Mouse (Mus musculus): ENCODE results near the gene Spice1. TPM values are rescaled to one million over a fixed set of nuclear protein-coding genes. Genes with fewer than 3 reads are reported as not detected.
A peak's percentile ranks its signal among the peaks of the same experiment; 100 is the strongest.

The Spice1 gene
- polyA plus RNA-seq, 1 experiment from 2014 or later, result 14.1 TPM

GRCm38 (mm10) chr16:44331671-44331994 is 15.3 kb upstream of the Spice1 start:
- no peak for ATAC-seq
- peaks cover 6% of the 10 kb centered on the region; the same call in 1 of the 2 replicates for H3K9me3 ChIP-seq (replicated peaks)

GRCm38 (mm10) chr16:44331995-44332860 is 14.7 kb upstream of the Spice1 start:
- Histone ChIP-seq H3K27ac (no peak overlapping the region), H3K4me1 (peaks cover 13% of the 10 kb centered on the region; the same call in 1 of the 2 replicates), H3K27me3 (replicated peaks) (peaks cover 44% of the 10 kb centered on the region), H3K36me3 (no peaks in the 10 kb centered on the region), H3K4me3 (peak overlapping the region; percentile 54), H3K9ac (no peak overlapping the region), H3K4me2 (peak overlapping the region; percentile 83), H3K9me3 (replicated peaks) (peaks cover 6% of the 10 kb centered on the region; the same call in 1 of the 2 replicates)
- 2% methylated on average over 59 of the region's 60 CpGs for WGBS (ENCODE audit: insufficient replicate concordance)
- ATAC-seq, result no peak

More at GRCm38 (mm10) chr16:44331671-44331994, 15.3 kb upstream of the Spice1 start:
- Histone ChIP-seq H3K4me2 (peak overlapping the region; percentile 83), H3K9ac (no peak overlapping the region), H3K27me3 (replicated peaks) (peaks cover 44% of the 10 kb centered on the region), H3K4me1 (peaks cover 13% of the 10 kb centered on the region; the same call in 1 of the 2 replicates), H3K36me3 (no peaks in the 10 kb centered on the region), H3K27ac (no peak overlapping the region), H3K4me3 (peak overlapping the region; percentile 54; the same call in 1 of the 2 replicates)
- WGBS (ENCODE audit: insufficient replicate concordance), result 20% methylated on average over 6 of the region's 6 CpGs

- Histone ChIP-seq H3K36me3 (no peaks in the 10 kb centered on the region), H3K4me1 (peaks cover 13% of the 10 kb centered on the region; the same call in 1 of the 2 replicates), H3K4me2 (peak within 1 kb of the TSS; percentile 83), H3K4me3 (peak within 1 kb of the TSS; percentile 54), H3K9me3 (replicated peaks) (peaks cover 6% of the 10 kb centered on the region; the same call in 1 of the 2 replicates), H3K9ac (no peak within 1 kb of the TSS), H3K27ac (no peak within 1 kb of the TSS), H3K27me3 (replicated peaks) (peaks cover 44% of the 10 kb centered on the region)
- WGBS (ENCODE audit: insufficient replicate concordance), result 4% methylated on average over 15 of the region's 15 CpGs
- ATAC-seq, result no peak
These were observed 14.0 kb upstream of the Spice1 start, which contains the start of gene Sidt1 for GRCm38 (mm10) chr16:44332861-44333284. Sidt1 (minus strand) TSS chr16:44333196.

DNA sequence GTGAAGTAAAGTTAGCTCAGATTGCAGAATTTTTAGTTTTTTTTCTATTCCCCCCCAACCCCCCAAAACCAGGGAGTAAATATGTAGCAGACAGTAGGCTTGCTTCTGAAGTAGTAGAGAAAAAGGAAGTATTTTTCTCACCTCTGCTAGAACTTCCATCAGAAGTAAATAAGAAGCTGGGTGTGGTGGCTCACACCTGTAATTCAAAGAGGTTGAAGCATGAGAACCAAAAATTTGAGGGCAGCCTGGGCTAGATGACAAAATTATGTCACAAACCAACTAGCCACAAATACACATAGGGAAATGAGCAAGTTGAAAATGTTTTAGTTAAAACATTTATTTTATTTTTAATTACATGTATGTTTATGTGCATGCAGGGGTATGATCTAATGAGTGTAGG is 9.4 kb upstream of the Spice1 start:
- H3K27ac ChIP-seq, result no peak overlapping the region
- peaks cover 5% of the 10 kb centered on the region; the same call in 1 of the 2 replicates for H3K4me1 ChIP-seq
- H3K36me3 ChIP-seq, result no peaks in the 10 kb centered on the region
- no peak overlapping the region for H3K9ac ChIP-seq
- no peak overlapping the region for H3K4me3 ChIP-seq
- H3K4me2 ChIP-seq, result no peak overlapping the region
- peaks cover 19% of the 10 kb centered on the region for H3K27me3 ChIP-seq (replicated peaks)
- no peak for ATAC-seq
- no peaks in the 10 kb centered on the region for H3K9me3 ChIP-seq (replicated peaks)

DNA sequence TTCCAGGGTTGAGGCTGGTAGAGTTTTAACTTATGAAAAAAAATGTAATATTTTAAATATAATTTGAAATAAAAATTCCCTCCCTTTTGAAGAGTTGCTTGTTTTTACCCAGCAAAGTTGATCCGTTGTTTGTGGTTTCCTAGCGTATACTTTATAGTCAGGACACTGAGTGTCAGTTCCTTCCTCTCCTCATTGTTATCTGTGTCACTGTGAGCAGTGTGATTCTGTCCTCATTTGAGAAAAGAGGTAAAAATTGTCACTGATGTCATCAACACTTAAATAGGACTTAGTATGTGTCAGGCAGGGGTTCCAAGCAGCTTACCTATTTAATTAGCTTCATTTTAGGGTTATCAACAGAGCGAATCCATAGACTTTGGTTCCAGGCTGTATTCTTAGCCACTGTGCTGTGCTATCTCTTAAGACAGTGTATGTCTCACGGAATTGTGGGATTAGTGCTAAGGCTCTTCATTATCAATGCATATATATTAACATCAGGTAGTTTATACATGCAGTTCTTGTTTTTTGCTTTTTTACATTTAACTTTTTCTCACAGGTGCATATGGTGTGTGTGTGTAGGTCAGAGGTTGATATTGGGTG is 3.0 kb downstream of the Spice1 start:
- no peak for ATAC-seq
- WGBS (ENCODE audit: insufficient replicate concordance), result 23% methylated on average over 4 of the region's 4 CpGs
- Histone ChIP-seq H3K27ac (0 out of 2 replicates have a peak overlapping the region, but pooled peaks have one; percentile 57), H3K4me3 (no peak overlapping the region), H3K4me1 (peaks cover 40% of the 10 kb centered on the region), H3K27me3 (replicated peaks) (no peaks in the 10 kb centered on the region), H3K4me2 (peak overlapping the region; percentile 77), H3K9me3 (replicated peaks) (no peaks in the 10 kb centered on the region), H3K36me3 (no peaks in the 10 kb centered on the region), H3K9ac (no peak overlapping the region)

DNA sequence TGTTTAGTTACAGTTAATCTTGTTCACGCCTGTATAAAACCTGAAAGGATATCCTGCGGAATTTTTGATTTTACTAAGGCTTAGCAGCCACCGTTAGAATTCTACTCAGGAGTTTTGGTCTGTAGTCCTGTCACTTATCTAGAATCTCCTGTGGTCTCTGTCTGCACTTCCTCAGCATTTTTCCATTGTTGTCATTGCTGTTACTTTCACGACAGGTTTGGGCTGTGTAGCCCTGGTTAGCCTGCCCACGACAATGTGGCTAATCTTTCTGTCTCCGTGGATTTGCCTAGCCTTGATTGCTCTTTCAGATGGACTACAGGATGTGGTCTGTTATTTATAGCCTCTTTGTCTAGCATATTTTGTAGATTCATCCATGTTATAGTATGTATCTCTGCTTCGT is 9.4 kb downstream of the Spice1 start:
- WGBS (ENCODE audit: insufficient replicate concordance), result 42% methylated on average over 7 of the region's 7 CpGs
- peaks cover 18% of the 10 kb centered on the region for H3K36me3 ChIP-seq
- no peak overlapping the region for H3K4me3 ChIP-seq
- H3K9ac ChIP-seq, result no peak overlapping the region
- H3K9me3 ChIP-seq (replicated peaks), result no peaks in the 10 kb centered on the region
- no peak for ATAC-seq
- peaks cover 30% of the 10 kb centered on the region for H3K4me1 ChIP-seq
- H3K27ac ChIP-seq, result no peak overlapping the region
- no peak overlapping the region for H3K4me2 ChIP-seq
- no peaks in the 10 kb centered on the region for H3K27me3 ChIP-seq (replicated peaks)

- 63% methylated on average over 4 of the region's 4 CpGs for WGBS (ENCODE audit: insufficient replicate concordance)
- Histone ChIP-seq H3K4me2 (peak overlapping the region; percentile 38), H3K36me3 (peaks cover 28% of the 10 kb centered on the region), H3K9ac (no peak overlapping the region), H3K4me1 (peaks cover 24% of the 10 kb centered on the region), H3K27ac (0 out of 2 replicates have a peak overlapping the region, but pooled peaks have one; percentile 19), H3K9me3 (replicated peaks) (no peaks in the 10 kb centered on the region), H3K27me3 (replicated peaks) (no peaks in the 10 kb centered on the region), H3K4me3 (no peak overlapping the region; the same call in 1 of the 2 replicates)
- peak; percentile 100 for ATAC-seq
These were observed 10.8 kb downstream of the Spice1 start for GRCm38 (mm10) chr16:44357571-44358268.

- no peak overlapping the region for H3K4me3 ChIP-seq
- no peak overlapping the region for H3K4me2 ChIP-seq
- H3K27ac ChIP-seq, result no peak overlapping the region
- no peak overlapping the region for H3K9ac ChIP-seq
- H3K36me3 ChIP-seq, result peaks cover 45% of the 10 kb centered on the region
- ATAC-seq, result no peak
- no peaks in the 10 kb centered on the region for H3K9me3 ChIP-seq (replicated peaks)
- no peaks in the 10 kb centered on the region for H3K27me3 ChIP-seq (replicated peaks)
- WGBS (ENCODE audit: insufficient replicate concordance), result 76% methylated on average over 10 of the region's 10 CpGs
- H3K4me1 ChIP-seq, result peaks cover 16% of the 10 kb centered on the region
These were observed 15.3 kb downstream of the Spice1 start for GRCm38 (mm10) chr16:44361921-44362890.

DNA sequence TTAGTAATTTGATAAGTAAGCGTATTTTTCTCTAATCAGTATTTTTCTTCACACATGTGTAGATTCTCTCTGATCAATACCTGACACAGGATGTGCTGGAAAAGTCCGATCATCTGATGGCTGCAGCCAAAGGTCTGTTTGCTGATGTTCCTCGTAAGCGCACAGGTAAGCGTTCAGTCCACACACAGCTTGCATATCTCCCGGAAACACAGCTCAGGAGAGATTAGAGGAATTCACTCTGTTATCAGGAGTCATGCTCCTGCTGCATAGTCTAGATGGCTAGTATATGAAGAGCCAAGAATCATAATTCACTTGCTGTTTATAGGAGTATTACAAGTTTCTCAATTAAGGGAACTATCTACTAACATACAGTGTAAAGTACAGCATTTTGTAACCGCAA is 18.6 kb downstream of the Spice1 start:
- peak; percentile 66 for ATAC-seq
- H3K4me3 ChIP-seq, result no peak overlapping the region
- H3K9ac ChIP-seq, result no peak overlapping the region
- 65% methylated on average over 7 of the region's 7 CpGs for WGBS (ENCODE audit: insufficient replicate concordance)
- no peaks in the 10 kb centered on the region for H3K9me3 ChIP-seq (replicated peaks)
- no peak overlapping the region for H3K4me2 ChIP-seq
- no peaks in the 10 kb centered on the region for H3K27me3 ChIP-seq (replicated peaks)
- H3K27ac ChIP-seq, result no peak overlapping the region
- peaks cover 43% of the 10 kb centered on the region for H3K36me3 ChIP-seq
- H3K4me1 ChIP-seq, result peaks cover 4% of the 10 kb centered on the region; the same call in 1 of the 2 replicates

DNA sequence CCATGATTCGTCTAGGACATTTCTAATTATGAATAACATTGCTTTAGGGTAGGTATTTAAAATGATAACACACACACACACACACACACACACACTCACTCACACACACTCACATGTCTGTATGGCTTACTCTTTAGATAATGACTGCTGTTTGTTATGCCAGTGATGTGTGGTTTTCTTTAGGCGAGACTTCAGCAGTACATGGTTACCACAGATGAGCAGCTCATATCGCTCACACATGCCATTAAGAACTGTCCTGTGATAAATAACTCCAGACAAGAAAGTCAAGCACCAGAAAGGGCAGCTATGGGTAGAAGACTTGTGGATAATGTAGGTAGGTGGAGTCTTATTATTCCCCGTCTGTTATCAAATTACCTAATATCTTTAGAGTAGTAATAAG is 28.5 kb downstream of the Spice1 start:
- Histone ChIP-seq H3K36me3 (peaks cover 59% of the 10 kb centered on the region), H3K4me2 (no peak overlapping the region), H3K27me3 (replicated peaks) (no peaks in the 10 kb centered on the region), H3K4me3 (no peak overlapping the region), H3K9ac (no peak overlapping the region), H3K9me3 (replicated peaks) (no peaks in the 10 kb centered on the region), H3K27ac (no peak overlapping the region), H3K4me1 (no peaks in the 10 kb centered on the region)
- no peak for ATAC-seq
- WGBS (ENCODE audit: insufficient replicate concordance), result 57% methylated on average over 4 of the region's 4 CpGs

GRCm38 (mm10) chr16:44380006-44380405 is 33.1 kb downstream of the Spice1 start:
- no peaks in the 10 kb centered on the region for H3K4me1 ChIP-seq
- no peak for ATAC-seq
- H3K36me3 ChIP-seq, result peaks cover 48% of the 10 kb centered on the region
- no peaks in the 10 kb centered on the region for H3K27me3 ChIP-seq (replicated peaks)
- 70% methylated on average over 4 of the region's 4 CpGs for WGBS (ENCODE audit: insufficient replicate concordance)
- H3K4me3 ChIP-seq, result no peak overlapping the region
- no peak overlapping the region for H3K27ac ChIP-seq
- H3K9ac ChIP-seq, result no peak overlapping the region
- H3K9me3 ChIP-seq (replicated peaks), result no peaks in the 10 kb centered on the region
- H3K4me2 ChIP-seq, result no peak overlapping the region
